Mouse (Mus musculus): ENCODE data around the gene Pcdh10.

Gene Pcdh10

DNA sequence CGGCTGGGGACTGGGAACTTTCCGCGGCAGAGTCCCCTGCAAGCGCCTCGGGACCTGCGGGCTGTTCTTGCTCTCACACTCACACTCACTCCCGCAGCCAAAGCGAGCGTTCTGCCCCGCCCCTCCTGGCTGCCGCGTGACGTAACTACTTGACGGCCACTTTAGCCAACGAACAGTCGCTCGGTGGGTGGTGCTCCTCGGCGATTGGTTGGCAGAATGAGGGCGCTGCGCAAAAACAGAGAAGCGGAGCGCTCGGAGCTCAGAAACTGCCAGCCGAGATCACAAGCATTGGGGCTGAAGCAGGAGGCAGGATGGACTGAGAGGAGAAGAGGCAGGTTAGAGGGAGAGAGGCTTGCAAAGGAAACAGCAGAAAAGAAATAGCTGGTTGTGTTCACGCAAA lies at the start of gene Pcdh10:
Gene Pcdh10, plus strand, starts transcription at position 254 of the 400 bp plus-strand sequence.
- ChIA-PET POLR2A (no interaction called here), CTCF (no interaction called here)

DNA sequence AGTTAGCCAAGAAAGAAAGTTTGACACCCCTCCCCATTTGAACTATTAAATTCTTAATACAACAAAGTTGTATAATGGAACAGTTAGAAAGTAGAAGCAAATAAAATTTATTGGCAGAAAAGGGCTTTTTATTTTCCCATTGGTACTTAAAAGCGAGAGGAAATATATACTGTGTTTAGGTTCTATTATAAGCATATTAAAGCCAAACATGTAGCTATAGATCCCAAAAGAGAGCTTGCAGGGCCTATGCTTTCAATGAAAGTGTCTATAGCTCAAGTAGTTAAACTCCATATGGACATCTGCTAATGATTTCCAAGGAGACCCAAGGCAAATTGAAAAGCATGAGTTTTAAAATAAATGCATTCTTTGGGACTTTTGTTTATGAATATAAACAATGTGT lies 22.3 kb upstream of the Pcdh10 start:
- ChIA-PET CTCF (no interaction called here), POLR2A (no interaction called here)

DNA sequence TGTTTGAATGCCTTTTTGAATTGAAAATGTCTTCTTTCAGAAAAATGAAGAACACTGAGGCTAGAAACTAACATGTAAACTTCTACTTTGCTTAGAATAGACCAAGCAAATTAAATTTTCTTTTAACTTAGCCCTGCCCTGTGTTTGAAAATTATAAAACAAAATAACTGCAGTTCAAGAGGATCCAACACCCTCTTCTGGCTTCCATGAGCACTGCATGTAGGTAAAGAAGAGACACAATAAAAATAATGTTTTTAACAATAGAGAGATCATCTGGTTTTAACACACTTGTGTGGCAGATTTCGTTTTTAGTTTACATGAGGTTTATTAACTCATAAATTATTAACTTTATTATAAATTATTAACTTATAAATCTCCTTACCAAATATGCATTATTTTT lies 9.2 kb upstream of the Pcdh10 start:
- CTCF ChIA-PET: no interaction called here
- POLR2A ChIA-PET: no interaction called here

- POLR2A ChIA-PET: interaction anchor here in 1 of 4 experiments (0.8 kb wide), 1 partner anchor 30 kb away, joined by 5 read pairs; no protein-coding TSS in a partner anchor
- CTCF ChIA-PET: interaction anchor here (0.6 to 1.1 kb wide), 11 partner anchors 15 to 1606 kb away, joined by 3 to 11 read pairs (median 3); no protein-coding TSS in a partner anchor
Observed at GRCm38 (mm10) chr3:45375761-45376500, 2.3 kb upstream of the Pcdh10 start.

- POLR2A ChIA-PET: no interaction called here
- CTCF ChIA-PET: interaction anchor here in 3 of 4 experiments (0.6 to 1.1 kb wide), 5 partner anchors 17 to 791 kb away, joined by 3 to 11 read pairs (median 4); no protein-coding TSS in a partner anchor
Observed at GRCm38 (mm10) chr3:45376501-45377390, 1.5 kb upstream of the Pcdh10 start.

- POLR2A ChIA-PET: no interaction called here
- CTCF ChIA-PET: no interaction called here
Observed at GRCm38 (mm10) chr3:45377391-45377998, 703 bp upstream of the Pcdh10 start.

- CTCF ChIA-PET: no interaction called here
- POLR2A ChIA-PET: interaction anchor here in 1 of 4 experiments (1.5 kb wide), 1 partner anchor 12 kb away, joined by 3 read pairs; no protein-coding TSS in a partner anchor
Observed at GRCm38 (mm10) chr3:45379541-45379971, 1.4 kb downstream of the Pcdh10 start.

DNA sequence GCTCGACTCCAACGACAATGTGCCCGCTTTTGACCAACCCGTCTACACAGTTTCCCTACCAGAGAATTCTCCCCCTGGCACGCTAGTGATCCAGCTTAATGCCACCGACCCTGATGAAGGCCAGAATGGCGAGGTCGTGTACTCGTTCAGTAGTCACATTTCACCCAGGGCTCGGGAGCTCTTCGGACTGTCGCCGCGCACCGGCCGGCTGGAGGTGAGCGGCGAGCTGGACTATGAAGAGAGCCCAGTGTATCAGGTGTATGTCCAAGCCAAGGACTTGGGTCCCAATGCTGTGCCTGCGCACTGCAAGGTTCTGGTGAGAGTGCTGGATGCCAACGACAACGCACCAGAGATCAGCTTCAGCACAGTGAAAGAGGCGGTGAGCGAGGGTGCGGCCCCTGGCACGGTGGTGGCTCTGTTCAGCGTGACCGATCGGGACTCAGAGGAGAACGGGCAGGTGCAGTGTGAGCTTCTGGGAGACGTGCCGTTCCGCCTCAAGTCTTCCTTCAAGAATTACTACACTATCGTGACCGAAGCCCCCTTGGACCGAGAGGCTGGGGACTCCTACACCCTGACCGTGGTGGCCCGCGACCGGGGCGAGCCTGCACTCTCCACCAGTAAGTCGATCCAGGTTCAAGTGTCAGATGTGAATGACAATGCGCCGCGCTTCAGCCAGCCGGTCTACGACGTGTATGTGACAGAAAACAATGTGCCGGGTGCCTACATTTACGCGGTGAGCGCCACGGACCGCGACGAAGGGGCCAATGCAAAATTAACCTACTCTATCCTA lies 2.0 kb downstream of the Pcdh10 start:
- POLR2A ChIA-PET: interaction anchor here in 1 of 4 experiments (1.5 kb wide), 1 partner anchor 13 kb away, joined by 3 read pairs; no protein-coding TSS in a partner anchor
- CTCF ChIA-PET: no interaction called here

DNA sequence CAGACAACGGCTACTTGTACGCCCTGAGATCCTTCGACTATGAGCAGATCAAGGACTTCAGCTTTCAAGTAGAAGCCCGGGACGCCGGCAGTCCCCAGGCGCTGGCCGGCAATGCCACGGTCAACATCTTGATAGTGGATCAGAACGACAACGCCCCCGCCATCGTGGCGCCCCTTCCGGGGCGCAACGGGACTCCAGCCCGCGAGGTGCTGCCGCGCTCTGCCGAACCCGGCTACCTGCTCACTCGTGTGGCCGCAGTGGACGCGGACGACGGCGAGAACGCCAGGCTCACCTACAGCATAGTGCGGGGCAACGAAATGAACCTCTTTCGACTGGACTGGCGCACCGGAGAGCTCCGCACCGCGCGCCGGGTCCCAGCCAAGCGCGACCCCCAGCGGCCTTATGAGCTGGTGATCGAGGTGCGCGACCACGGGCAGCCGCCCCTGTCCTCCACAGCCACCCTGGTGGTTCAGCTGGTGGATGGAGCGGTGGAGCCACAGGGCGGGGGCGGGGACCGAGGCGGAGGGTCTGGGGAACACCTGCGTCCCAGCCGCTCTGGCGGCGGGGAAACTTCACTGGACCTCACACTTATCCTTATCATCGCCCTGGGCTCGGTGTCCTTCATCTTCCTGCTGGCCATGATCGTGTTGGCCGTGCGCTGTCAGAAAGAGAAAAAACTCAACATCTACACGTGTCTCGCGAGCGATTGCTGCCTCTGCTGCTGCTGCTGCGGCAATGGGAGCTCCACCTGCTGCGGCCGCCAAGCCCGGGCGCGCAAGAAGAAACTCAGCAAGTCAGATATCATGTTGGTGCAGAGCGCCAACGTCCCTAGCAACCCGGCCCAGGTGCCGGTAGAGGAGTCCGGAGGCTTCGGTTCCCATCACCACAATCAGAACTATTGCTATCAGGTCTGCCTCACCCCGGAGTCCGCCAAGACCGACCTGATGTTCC lies 2.9 kb downstream of the Pcdh10 start:
- POLR2A ChIA-PET: no interaction called here
- CTCF ChIA-PET: no interaction called here

DNA sequence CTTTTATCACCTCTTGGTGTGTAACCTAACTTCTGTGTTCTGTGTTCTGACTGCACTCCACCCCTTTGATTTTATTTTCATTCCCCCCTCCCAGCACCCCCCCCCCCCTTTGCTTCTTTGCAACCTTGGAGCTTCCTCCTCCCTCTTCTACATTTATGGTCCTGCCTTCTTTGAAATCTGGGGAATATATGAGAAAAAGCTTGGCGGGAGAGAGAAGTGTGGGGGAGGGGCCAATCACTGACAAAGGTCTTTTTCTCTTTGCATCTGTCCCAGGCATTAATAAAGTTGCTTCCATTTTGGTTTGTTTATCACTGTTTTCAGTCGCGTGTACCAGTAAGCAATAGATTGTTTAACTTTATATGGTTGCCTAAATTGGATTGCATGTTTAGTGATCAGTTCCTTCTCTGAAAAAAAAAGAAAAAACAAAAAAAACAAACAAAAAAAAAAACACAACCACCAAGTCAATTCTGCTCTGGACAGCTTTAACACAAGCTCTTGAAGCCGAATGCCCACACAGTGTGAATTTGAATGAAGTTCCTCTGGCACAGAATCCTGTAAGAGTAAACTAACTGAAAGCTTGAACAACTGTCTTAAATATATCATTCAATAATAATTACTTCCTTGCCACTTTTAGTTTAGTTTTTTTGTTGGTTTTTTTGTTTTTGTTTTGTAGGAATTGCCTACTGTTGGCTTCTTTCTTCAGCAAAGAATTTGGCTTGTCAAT lies 4.0 kb downstream of the Pcdh10 start:
- CTCF ChIA-PET: interaction anchor here in 1 of 4 experiments (0.6 kb wide), 1 partner anchor 134 kb away, joined by 3 read pairs; no protein-coding TSS in a partner anchor
- POLR2A ChIA-PET: interaction anchor here in 1 of 4 experiments (0.6 to 0.7 kb wide), 2 partner anchors 11 to 18 kb away, joined by 3 to 4 read pairs; no protein-coding TSS in a partner anchor

DNA sequence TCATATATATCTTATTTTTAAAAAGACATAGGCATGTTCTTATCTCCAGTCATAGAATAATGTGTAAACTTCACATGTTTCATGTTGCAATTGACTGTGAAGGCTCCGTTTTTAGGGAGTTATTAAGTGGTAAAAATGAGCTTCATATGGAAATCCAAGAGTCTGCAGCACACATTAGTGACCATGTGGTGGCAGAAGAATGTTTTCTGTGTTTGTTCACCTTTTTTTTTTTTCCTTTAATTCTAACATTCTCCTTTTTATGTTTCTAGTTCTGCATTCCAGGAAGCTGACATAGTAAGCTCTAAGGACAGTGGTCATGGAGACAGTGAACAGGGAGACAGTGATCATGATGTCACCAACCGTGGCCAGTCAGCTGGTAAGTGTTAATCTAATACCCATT lies 5.6 kb downstream of the Pcdh10 start:
- ChIA-PET POLR2A (interaction anchor here in 1 of 4 experiments (0.7 kb wide), 1 partner anchor 104 kb away, joined by 3 read pairs; no protein-coding TSS in a partner anchor), CTCF (interaction anchor here in 1 of 4 experiments (0.6 kb wide), 1 partner anchor 284 kb away, joined by 3 read pairs; no protein-coding TSS in a partner anchor)

DNA sequence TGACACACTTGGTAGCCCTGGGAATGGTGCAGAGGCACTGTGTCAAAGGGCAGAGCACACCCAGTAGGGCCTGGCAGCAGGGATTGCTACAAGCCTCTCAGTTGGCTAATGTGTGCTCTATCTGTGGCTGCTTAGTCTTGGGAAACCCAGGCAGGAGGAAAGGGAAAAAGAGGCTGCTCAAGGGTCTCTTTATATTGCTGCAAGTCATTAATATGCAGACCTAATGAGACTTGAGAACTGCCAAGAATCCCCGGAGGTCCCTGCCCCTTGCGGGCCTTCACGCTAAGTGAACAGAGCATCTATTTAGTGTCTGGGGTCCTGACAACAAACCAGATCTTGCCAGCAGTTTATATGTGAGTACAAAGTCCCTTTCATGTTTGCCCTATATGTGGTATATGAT lies 6.8 kb downstream of the Pcdh10 start:
- ChIA-PET POLR2A (no interaction called here), CTCF (no interaction called here)

DNA sequence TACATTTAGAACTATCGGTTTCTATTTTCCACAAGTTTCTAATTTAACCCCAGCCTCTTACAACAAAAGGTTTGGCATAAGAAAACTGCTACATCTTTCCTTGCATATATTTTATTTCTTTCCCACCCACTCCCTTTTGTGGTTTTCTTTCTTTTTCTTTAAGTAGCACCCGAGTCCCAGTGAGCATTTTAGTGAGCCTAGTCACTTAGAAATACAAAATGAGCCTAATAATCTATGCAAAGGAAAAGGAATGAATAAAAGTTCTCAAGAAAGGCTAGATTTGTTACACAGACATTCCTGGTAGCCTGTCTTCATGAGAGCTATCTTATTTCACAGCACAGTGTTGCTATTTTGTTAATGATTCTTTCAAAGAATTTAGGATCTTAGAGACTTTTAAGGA lies 7.3 kb downstream of the Pcdh10 start:
- POLR2A ChIA-PET: no interaction called here
- CTCF ChIA-PET: no interaction called here

GRCm38 (mm10) chr3:45386512-45386911 lies 8.3 kb downstream of the Pcdh10 start:
- ChIA-PET CTCF (interaction anchor here in 1 of 4 experiments (0.7 kb wide), 1 partner anchor 107 kb away, joined by 3 read pairs; no protein-coding TSS in a partner anchor), POLR2A (no interaction called here)

DNA sequence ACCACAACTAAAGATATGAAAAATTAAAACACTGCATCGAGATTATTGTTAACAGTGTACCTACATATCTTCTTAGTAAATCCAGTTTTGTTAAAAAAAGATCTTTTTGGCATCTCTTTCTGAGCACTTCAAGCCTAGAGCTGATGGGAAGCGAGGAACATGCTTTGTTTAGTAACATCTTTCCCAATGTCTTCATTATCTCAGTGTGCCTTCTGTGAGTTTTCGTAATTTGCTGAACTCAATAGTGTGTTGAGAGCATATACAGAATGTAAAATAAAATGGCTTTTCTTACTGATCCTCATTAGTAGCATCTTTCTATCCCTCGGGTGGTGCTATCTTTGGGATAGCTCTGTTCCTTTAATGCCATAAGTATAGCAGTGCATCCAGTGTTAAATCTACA lies 18.9 kb downstream of the Pcdh10 start:
- ChIA-PET CTCF (no interaction called here), POLR2A (no interaction called here)

GRCm38 (mm10) chr3:45403239-45403638 lies 25.0 kb downstream of the Pcdh10 start:
- ChIA-PET CTCF (no interaction called here), POLR2A (no interaction called here)

DNA sequence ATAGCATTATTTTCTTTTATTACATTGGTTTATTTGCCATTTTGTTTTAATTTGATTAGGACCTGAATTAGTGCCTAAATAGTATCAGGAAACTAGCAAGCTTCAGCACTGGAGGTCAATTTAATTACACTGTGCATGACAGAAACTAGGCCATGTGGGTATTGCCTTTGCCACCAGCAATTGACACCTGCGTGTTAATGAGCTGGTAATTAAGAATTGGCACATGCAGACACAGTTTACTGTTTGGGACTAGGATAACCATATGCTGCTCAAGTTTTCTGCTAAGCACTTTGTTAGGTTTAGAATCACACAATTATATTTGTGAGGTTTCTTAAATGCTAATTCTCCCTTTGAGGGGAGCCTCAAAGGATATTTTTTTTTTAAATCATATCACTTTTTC lies 53.5 kb downstream of the Pcdh10 start:
- POLR2A ChIA-PET: interaction anchor here in 1 of 4 experiments (0.7 kb wide), 1 partner anchor 341 kb away, joined by 3 read pairs; no protein-coding TSS in a partner anchor

More for the DNA sequence above, 53.5 kb downstream of the Pcdh10 start:
- CTCF ChIA-PET: no interaction called here

Measured in embryonic stem cell, embryonic (primary cell).